Mouse (Mus musculus) hindbrain, embryonic 14.5 days (tissue): ENCODE measurements at regions not wholly inside any gene's neighbourhood (a gene's known extent, or its start where the extent isn't known, plus 50 kb on each side); places are given as distances from the start of the nearest gene placed in this dataset.

Experiments
- ATAC-seq: fragments of 200-750 bp; cut with Nextera tagmentation; 2 replicates; pipeline ENCODE4 v1.8.0; 2017; ENCODE audit warnings: moderate number of reproducible peaks, mild to moderate bottlenecking, moderate TSS enrichment, moderate library complexity; ENCODE audit not compliant: low FRiP score
- DNase-seq: peaks from one replicate; pipeline ENCODE4 v3.0.0-alpha.2; 2015; ENCODE audit warnings: low spot score
- H3K27ac ChIP-seq: fragments of 300-500 bp; sonication (generic); 2 replicates; pipeline ENCODE4 v1.5.1; 2014; ENCODE audit warnings: mild to moderate bottlenecking, moderate library complexity
- H3K27me3 ChIP-seq: fragments of 300-500 bp; sonication (generic); 2 replicates; pipeline ENCODE4 v1.6.1; 2014; ENCODE audit warnings: mild to moderate bottlenecking, low read length, mixed read lengths; ENCODE audit not compliant: control insufficient read depth, insufficient read depth
- H3K36me3 ChIP-seq: fragments of 300-500 bp; sonication (generic); replicated peaks from 2 replicates; pipeline ENCODE4 v1.6.1; 2014; ENCODE audit not compliant: control insufficient read depth, insufficient read depth
- H3K4me1 ChIP-seq: fragments of 300-500 bp; sonication (generic); replicated peaks from 2 replicates; pipeline ENCODE4 v1.6.1; 2014; ENCODE audit warnings: antibody characterized with exemption, low read length, mixed read lengths; ENCODE audit not compliant: control insufficient read depth, insufficient read depth
- H3K4me2 ChIP-seq: fragments of 300-500 bp; sonication (generic); replicated peaks from 2 replicates; pipeline ENCODE4 v1.6.1; 2014; ENCODE audit warnings: mild to moderate bottlenecking, moderate library complexity
- H3K4me3 ChIP-seq: fragments of 300-500 bp; sonication (generic); replicated peaks from 2 replicates; pipeline ENCODE4 v1.5.1; 2014; ENCODE audit warnings: mild to moderate bottlenecking, low read length
- H3K9ac ChIP-seq: fragments of 300-500 bp; sonication (generic); 2 replicates; pipeline ENCODE4 v1.6.1; 2014
- H3K9me3 ChIP-seq: fragments of 300-500 bp; sonication (generic); 2 replicates; pipeline ENCODE4 v1.6.1; 2016; ENCODE audit warnings: low read length; ENCODE audit not compliant: control insufficient read depth
- WGBS: fragments of 180-500 bp; shearing (Covaris S2); extraction: QIAGEN DNeasy Blood & Tissue Kit; methylation state at CpG from one replicate; pipeline ENCODE4 v1.1.7; 2014; 5-methylcytosine and 5-hydroxymethylcytosine counted together

GRCm38 (mm10) chr2:117399487-117399886 is 56.7 kb upstream of the Rasgrp1 start:
- no peaks in the 10 kb centered on the region for H3K36me3 ChIP-seq
- H3K9me3 ChIP-seq: no peaks in the 10 kb centered on the region
- no peak overlapping the region for H3K9ac ChIP-seq
- H3K27ac ChIP-seq: no peak overlapping the region
- H3K4me2 ChIP-seq: no peak overlapping the region
- no peak overlapping the region for H3K4me3 ChIP-seq
- H3K27me3 ChIP-seq: no peaks in the 10 kb centered on the region
- no peaks in the 10 kb centered on the region for H3K4me1 ChIP-seq
- 84% methylated on average over 2 of the region's 2 CpGs for WGBS
- ATAC-seq (no peak), DNase-seq (no peak)

- Histone ChIP-seq H3K27ac (no peak overlapping the region), H3K4me1 (no peaks in the 10 kb centered on the region), H3K9me3 (no peaks in the 10 kb centered on the region), H3K9ac (no peak overlapping the region), H3K4me2 (no peak overlapping the region), H3K36me3 (no peaks in the 10 kb centered on the region), H3K27me3 (no peaks in the 10 kb centered on the region), H3K4me3 (no peak overlapping the region)
- ATAC-seq: no peak
- WGBS: 96% methylated on average over 4 of the region's 4 CpGs
- no peak for DNase-seq
Measured at GRCm38 (mm10) chr2:117403425-117404175, 60.8 kb upstream of the Rasgrp1 start.

DNA sequence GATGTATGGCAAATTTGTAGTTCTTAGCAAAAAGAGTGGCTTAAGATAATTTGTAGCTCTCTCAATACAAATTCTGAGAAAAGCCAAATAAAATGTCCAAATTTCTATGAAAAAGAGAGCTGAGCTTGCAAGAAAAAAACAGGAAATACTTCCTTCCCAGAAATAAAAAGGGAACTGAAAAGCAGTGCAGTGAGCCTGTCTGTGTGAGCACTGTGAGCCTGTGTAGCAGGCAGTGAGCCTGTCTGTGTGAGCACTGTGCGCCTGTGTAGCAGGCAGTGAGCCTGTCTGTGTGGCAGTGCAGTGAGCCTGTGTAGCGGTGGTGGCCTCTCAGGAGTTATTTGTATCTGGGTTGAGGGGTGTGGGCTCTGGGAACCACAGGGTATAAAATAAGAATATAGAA is 62.7 kb upstream of the Rasgrp1 start:
- H3K9ac ChIP-seq: no peak overlapping the region
- no peaks in the 10 kb centered on the region for H3K36me3 ChIP-seq
- H3K4me1 ChIP-seq: no peaks in the 10 kb centered on the region
- H3K4me2 ChIP-seq: no peak overlapping the region
- ATAC-seq: no peak
- no peak overlapping the region for H3K4me3 ChIP-seq
- WGBS: 29% methylated on average over 2 of the region's 2 CpGs
- H3K27me3 ChIP-seq: no peaks in the 10 kb centered on the region
- H3K27ac ChIP-seq: no peak overlapping the region
- no peak for DNase-seq
- H3K9me3 ChIP-seq: no peaks in the 10 kb centered on the region

DNA sequence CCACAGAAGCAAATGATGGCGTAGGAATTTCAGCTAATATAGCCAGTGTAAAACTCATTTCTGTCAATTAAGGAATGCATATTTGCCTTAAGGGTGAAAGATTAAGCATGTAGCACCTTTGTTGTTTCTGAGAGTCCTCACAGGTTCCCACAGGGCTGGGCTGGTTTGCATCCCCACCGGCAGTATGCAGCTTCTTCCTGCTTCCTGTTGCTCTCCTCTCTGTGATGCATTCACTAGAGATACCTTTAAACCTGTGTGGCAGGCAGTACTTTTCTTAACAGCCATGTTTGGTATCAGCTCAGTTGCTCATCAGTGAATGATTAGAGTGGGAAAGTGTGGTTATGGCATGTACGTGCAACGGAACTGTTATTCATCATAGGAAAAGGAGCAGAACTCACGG is 65.4 kb upstream of the Rasgrp1 start:
- no peaks in the 10 kb centered on the region for H3K9me3 ChIP-seq
- H3K4me1 ChIP-seq: no peaks in the 10 kb centered on the region
- ATAC-seq (no peak), DNase-seq (no peak)
- no peak overlapping the region for H3K27ac ChIP-seq
- 83% methylated on average over 5 of the region's 5 CpGs for WGBS
- H3K4me2 ChIP-seq: no peak overlapping the region
- no peaks in the 10 kb centered on the region for H3K27me3 ChIP-seq
- no peak overlapping the region for H3K9ac ChIP-seq
- H3K36me3 ChIP-seq: no peaks in the 10 kb centered on the region
- no peak overlapping the region for H3K4me3 ChIP-seq

- 49% methylated on average over 4 of the region's 4 CpGs for WGBS
- Histone ChIP-seq H3K27ac (no peak overlapping the region), H3K4me2 (no peak overlapping the region), H3K9ac (no peak overlapping the region), H3K4me1 (no peaks in the 10 kb centered on the region), H3K9me3 (no peaks in the 10 kb centered on the region), H3K36me3 (no peaks in the 10 kb centered on the region), H3K4me3 (no peak overlapping the region), H3K27me3 (no peaks in the 10 kb centered on the region)
- ATAC-seq: no peak; the same call in 1 of the 2 replicates
- no peak for DNase-seq
Measured at GRCm38 (mm10) chr2:117412045-117412606, 69.3 kb upstream of the Rasgrp1 start.

DNA sequence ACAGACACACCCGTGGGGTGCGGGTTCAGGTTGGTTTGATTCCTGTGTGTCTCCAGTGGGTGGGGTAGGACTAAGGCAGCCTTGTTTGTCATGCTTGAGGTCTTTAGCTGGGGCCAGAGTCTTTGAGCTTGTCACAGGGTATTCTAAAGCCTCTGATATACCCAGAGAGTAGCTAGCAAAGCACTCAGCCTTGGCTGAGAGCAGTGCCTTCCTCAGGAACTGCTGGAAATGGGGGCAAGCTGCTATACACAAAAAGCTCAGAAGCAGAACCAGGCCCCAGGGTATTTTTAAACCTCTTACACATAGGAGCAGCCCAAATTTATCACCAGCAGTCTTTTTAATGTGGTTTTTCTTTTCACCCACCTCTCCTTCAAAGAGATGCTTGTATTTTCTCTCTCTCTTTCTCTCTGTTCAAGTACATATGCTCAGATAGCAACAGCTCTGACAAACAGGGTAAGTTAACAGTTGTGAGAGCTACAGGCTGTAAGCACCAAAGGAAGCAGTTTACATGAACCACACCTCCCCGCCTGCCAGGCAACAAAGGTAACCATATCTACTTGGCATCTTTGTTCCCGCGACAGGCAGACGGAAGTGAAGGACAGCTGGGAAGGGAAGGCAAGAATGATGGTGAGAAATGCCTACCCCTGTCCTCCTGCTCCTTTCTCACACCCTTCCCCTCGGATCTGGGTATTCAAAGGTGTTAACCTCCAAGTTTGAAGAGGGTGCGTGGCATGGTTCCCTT is 74.6 kb upstream of the Rasgrp1 start:
- ATAC-seq: no peak
- no peak for DNase-seq
- Histone ChIP-seq H3K4me3 (no peak overlapping the region), H3K4me1 (no peaks in the 10 kb centered on the region), H3K4me2 (no peak overlapping the region), H3K36me3 (no peaks in the 10 kb centered on the region), H3K9ac (no peak overlapping the region), H3K27ac (no peak overlapping the region), H3K27me3 (no peaks in the 10 kb centered on the region), H3K9me3 (no peaks in the 10 kb centered on the region)
- 85% methylated on average over 8 of the region's 8 CpGs for WGBS

GRCm38 (mm10) chr2:117418121-117418615 is 75.4 kb upstream of the Rasgrp1 start:
- DNase-seq (no peak), ATAC-seq (no peak)
- Histone ChIP-seq H3K27me3 (no peaks in the 10 kb centered on the region), H3K4me2 (no peak overlapping the region), H3K27ac (no peak overlapping the region), H3K4me1 (no peaks in the 10 kb centered on the region), H3K4me3 (no peak overlapping the region), H3K9ac (no peak overlapping the region), H3K9me3 (no peaks in the 10 kb centered on the region), H3K36me3 (no peaks in the 10 kb centered on the region)
- WGBS: 97% methylated on average over 8 of the region's 8 CpGs

- Histone ChIP-seq H3K9ac (no peak overlapping the region), H3K4me3 (no peak overlapping the region), H3K4me1 (no peaks in the 10 kb centered on the region), H3K27me3 (no peaks in the 10 kb centered on the region), H3K27ac (no peak overlapping the region), H3K9me3 (no peaks in the 10 kb centered on the region), H3K4me2 (no peak overlapping the region), H3K36me3 (no peaks in the 10 kb centered on the region)
- WGBS: 81% methylated on average over 3 of the region's 3 CpGs
- ATAC-seq: no peak
- no peak for DNase-seq
Measured at GRCm38 (mm10) chr2:117418711-117419110, 75.9 kb upstream of the Rasgrp1 start.

- DNase-seq (no peak), ATAC-seq (no peak)
- H3K36me3 ChIP-seq: no peaks in the 10 kb centered on the region
- no peaks in the 10 kb centered on the region for H3K4me1 ChIP-seq
- 74% methylated on average over 4 of the region's 4 CpGs for WGBS
- no peak overlapping the region for H3K27ac ChIP-seq
- H3K9me3 ChIP-seq: no peaks in the 10 kb centered on the region
- H3K4me2 ChIP-seq: no peak overlapping the region
- H3K4me3 ChIP-seq: no peak overlapping the region
- no peaks in the 10 kb centered on the region for H3K27me3 ChIP-seq
- H3K9ac ChIP-seq: no peak overlapping the region
Measured at GRCm38 (mm10) chr2:117421376-117421775, 78.6 kb upstream of the Rasgrp1 start.
